Mouse (Mus musculus) liver, embryonic 13.5 days (tissue): ENCODE measurements at regions not wholly inside any gene's neighbourhood (a gene's known extent, or its start where the extent isn't known, plus 50 kb on each side); places are given as distances from the start of the nearest gene placed in this dataset.

Source experiments
- ATAC-seq: fragments of 200-750 bp; cut with Nextera tagmentation; 2 replicates; pipeline ENCODE4 v1.8.0; 2017; ENCODE audit warnings: low read depth, mild to moderate bottlenecking, moderate number of reproducible peaks, moderate library complexity
- DNase-seq: peaks from one replicate; pipeline ENCODE4 v3.0.0; 2022
- H3K27ac ChIP-seq: fragments of 300-500 bp; sonication (generic); 2 replicates; pipeline ENCODE4 v1.5.1; 2015; ENCODE audit warnings: moderate library complexity, mild to moderate bottlenecking, inconsistent platforms
- H3K27me3 ChIP-seq: fragments of 300-500 bp; sonication (generic); 2 replicates; pipeline ENCODE4 v1.6.1; 2015; ENCODE audit warnings: mild to moderate bottlenecking, inconsistent platforms
- H3K36me3 ChIP-seq: fragments of 300-500 bp; sonication (generic); 2 replicates; pipeline ENCODE4 v1.6.1; 2015; ENCODE audit warnings: mild to moderate bottlenecking, inconsistent platforms
- H3K4me1 ChIP-seq: fragments of 300-500 bp; sonication (generic); replicated peaks from 2 replicates; pipeline ENCODE4 v1.6.1; 2015; ENCODE audit warnings: inconsistent platforms
- H3K4me2 ChIP-seq: fragments of 300-500 bp; sonication (generic); 2 replicates; pipeline ENCODE4 v1.6.1; 2015; ENCODE audit warnings: inconsistent platforms, mild to moderate bottlenecking, moderate library complexity
- H3K4me3 ChIP-seq: fragments of 300-500 bp; sonication (generic); replicated peaks from 2 replicates; pipeline ENCODE4 v1.5.1; 2015; ENCODE audit warnings: mild to moderate bottlenecking, inconsistent platforms
- H3K9ac ChIP-seq: fragments of 300-500 bp; sonication (generic); 2 replicates; pipeline ENCODE4 v1.6.1; 2015; ENCODE audit warnings: mild to moderate bottlenecking, inconsistent platforms
- H3K9me3 ChIP-seq: fragments of 300-500 bp; sonication (generic); replicated peaks from 2 replicates; pipeline ENCODE4 v1.6.1; 2016; ENCODE audit warnings: inconsistent platforms
- WGBS: fragments of 180-500 bp; shearing (Covaris S2); methylation state at CpG from one replicate; pipeline ENCODE4 v1.1.7; 2015; ENCODE audit not compliant: insufficient replicate concordance; 5-methylcytosine and 5-hydroxymethylcytosine counted together

DNA sequence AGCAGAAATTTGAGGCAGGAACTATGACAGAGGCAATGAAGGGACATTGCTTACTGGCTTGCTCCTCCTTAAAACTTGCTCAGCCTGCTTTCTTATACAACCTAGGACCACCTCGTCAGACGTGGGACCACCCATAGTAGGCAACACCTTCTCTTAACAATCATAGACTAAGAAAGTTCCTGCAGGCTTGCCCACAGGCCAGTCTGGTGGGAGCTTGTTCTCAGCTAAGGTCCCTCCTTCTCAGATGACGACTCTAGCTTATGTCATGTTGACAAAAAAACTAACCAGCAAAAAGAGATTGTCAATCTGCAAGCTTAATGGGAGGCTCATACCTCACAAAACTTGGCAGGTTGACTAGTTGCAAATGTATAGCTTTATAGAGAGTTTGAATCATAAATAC lies 56.5 kb upstream of the Lsm6 start:
- H3K27me3 ChIP-seq, result no peaks in the 10 kb centered on the region

DNA sequence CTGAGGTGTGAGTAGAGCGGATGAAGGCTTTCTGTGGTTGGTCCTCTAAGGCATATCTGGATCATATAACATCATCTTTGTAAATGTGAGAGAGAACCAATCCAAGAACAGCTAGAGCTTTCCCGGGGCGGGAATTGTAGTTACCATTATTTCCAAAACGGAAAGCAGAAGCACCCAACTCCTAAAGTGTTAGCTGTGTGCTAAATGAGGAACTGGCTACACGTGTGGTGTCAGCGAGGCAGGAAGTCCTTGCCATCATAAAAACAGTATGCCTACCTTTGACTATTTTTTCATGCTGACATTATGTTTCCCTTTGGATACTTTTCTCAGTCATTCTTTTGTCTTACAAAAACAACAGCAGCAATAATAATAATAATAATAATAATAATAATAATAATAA lies 68.8 kb upstream of the Lsm6 start:
- H3K9ac ChIP-seq, result no peak overlapping the region
- no peak overlapping the region for H3K4me3 ChIP-seq
- ATAC-seq (no peak), DNase-seq (no peak)
- no peak overlapping the region for H3K27ac ChIP-seq
- H3K4me1 ChIP-seq, result no peaks in the 10 kb centered on the region
- H3K9me3 ChIP-seq, result no peaks in the 10 kb centered on the region
- no peaks in the 10 kb centered on the region for H3K36me3 ChIP-seq
- H3K4me2 ChIP-seq, result no peak overlapping the region
- 31% methylated on average over 6 of the region's 6 CpGs for WGBS
- H3K27me3 ChIP-seq, result no peaks in the 10 kb centered on the region

More for the DNA sequence above, 56.5 kb upstream of the Lsm6 start:
- WGBS, result 50% methylated on average over 3 of the region's 3 CpGs
- Histone ChIP-seq H3K27ac (no peak overlapping the region), H3K4me1 (no peaks in the 10 kb centered on the region), H3K36me3 (no peaks in the 10 kb centered on the region), H3K4me3 (no peak overlapping the region), H3K4me2 (no peak overlapping the region), H3K9me3 (no peaks in the 10 kb centered on the region), H3K9ac (no peak overlapping the region)
- DNase-seq, result no peak
- no peak for ATAC-seq

DNA sequence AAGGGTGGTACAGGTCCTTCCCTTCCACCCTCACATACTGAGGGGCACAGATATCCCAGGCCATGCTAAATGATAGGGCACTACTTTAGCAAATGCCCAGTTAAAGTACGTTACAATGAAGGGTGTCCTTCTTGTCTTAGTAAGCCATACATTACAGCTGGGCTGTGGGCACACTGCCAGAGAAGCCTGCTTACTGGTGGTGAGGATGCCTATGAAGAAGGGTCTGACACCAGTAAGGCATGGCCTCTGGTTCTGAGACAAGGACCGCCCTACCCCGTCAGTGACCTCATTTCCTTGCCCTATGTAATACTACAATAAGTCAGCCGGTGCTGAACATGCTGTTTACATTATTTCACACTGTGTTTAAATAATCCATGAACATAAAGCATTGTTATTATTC lies 69.6 kb upstream of the Lsm6 start:
- WGBS, result 58% methylated on average over 4 of the region's 4 CpGs
- Histone ChIP-seq H3K4me1 (no peaks in the 10 kb centered on the region), H3K27ac (no peak overlapping the region), H3K4me2 (no peak overlapping the region), H3K9me3 (no peaks in the 10 kb centered on the region), H3K27me3 (no peaks in the 10 kb centered on the region), H3K4me3 (no peak overlapping the region), H3K9ac (no peak overlapping the region), H3K36me3 (no peaks in the 10 kb centered on the region)
- no peak for ATAC-seq
- DNase-seq, result no peak

DNA sequence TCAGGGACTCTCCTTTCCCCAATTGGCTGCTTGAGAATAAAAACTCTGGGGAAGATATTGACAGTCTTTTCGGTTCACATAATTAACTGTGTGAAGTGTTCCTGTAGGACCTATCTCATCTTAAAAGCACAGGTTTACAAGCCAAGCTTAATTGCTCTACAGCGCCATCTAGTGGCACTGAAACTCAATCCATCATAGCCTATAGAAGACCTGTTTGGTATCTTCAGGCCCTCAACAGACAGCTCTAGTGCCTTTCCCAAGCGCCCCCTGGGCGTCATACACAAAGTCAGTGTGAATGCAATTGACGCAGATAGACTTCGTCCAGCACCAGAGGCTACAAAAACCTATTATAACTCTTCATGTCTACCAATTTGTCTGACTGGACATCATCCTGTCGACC lies 78.9 kb upstream of the Lsm6 start:
- Histone ChIP-seq H3K4me3 (no peak overlapping the region), H3K4me1 (no peaks in the 10 kb centered on the region), H3K27ac (no peak overlapping the region), H3K27me3 (no peaks in the 10 kb centered on the region), H3K9ac (no peak overlapping the region), H3K4me2 (no peak overlapping the region), H3K36me3 (no peaks in the 10 kb centered on the region), H3K9me3 (no peaks in the 10 kb centered on the region)
- ATAC-seq, result no peak
- WGBS, result 25% methylated on average over 7 of the region's 7 CpGs
- DNase-seq, result peak; percentile 15

DNA sequence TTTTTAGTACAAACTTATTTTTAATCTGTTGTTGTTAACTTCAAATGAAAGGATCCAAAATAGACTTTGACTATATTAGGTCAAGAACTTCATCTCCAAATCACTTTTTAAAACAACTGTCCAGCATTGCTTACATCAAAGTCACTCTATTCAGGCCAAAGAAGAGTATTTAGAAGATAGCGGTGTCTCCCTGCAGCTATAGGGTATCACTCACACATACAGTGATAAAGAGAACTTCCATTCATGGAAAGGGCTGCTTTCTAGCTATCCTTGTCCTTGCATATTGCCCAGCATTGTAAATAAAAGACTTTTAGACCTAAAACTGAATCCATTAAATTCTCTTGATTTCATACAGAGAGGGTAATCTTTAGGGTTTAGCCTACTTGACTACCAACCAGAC lies 82.1 kb upstream of the Lsm6 start:
- DNase-seq (no peak), ATAC-seq (no peak)
- no peaks in the 10 kb centered on the region for H3K36me3 ChIP-seq
- H3K27me3 ChIP-seq, result no peaks in the 10 kb centered on the region
- no peak overlapping the region for H3K9ac ChIP-seq
- 83% methylated on average over 1 of the region's 1 CpGs for WGBS
- no peak overlapping the region for H3K4me2 ChIP-seq
- H3K27ac ChIP-seq, result no peak overlapping the region
- H3K4me1 ChIP-seq, result no peaks in the 10 kb centered on the region
- H3K4me3 ChIP-seq, result no peak overlapping the region
- H3K9me3 ChIP-seq, result no peaks in the 10 kb centered on the region

DNA sequence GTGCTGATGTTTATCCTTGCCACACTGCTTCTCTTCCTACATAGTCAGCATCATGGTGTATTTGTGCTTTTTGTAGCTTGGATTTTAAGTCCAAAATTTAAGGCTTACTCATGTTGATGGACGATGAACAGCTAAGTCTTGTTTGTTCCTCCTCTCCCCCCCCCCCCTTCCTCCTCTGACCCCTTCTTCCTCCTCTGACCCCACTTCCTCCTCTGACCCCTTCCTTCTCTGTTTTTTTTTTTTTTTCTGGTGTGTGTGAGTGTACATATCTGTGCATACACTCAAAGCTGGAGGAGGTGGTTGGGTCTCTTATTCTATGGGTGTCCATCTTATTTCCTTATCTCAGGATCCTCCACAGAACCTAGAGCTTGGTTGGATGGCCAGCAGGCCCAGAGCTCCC lies 87.0 kb upstream of the Lsm6 start:
- Histone ChIP-seq H3K9ac (no peak overlapping the region), H3K4me3 (no peak overlapping the region), H3K9me3 (no peaks in the 10 kb centered on the region), H3K36me3 (no peaks in the 10 kb centered on the region), H3K27me3 (no peaks in the 10 kb centered on the region), H3K27ac (no peak overlapping the region), H3K4me1 (no peaks in the 10 kb centered on the region), H3K4me2 (no peak overlapping the region)
- 8% methylated on average over 1 of the region's 1 CpGs for WGBS
- ATAC-seq (no peak), DNase-seq (no peak)

DNA sequence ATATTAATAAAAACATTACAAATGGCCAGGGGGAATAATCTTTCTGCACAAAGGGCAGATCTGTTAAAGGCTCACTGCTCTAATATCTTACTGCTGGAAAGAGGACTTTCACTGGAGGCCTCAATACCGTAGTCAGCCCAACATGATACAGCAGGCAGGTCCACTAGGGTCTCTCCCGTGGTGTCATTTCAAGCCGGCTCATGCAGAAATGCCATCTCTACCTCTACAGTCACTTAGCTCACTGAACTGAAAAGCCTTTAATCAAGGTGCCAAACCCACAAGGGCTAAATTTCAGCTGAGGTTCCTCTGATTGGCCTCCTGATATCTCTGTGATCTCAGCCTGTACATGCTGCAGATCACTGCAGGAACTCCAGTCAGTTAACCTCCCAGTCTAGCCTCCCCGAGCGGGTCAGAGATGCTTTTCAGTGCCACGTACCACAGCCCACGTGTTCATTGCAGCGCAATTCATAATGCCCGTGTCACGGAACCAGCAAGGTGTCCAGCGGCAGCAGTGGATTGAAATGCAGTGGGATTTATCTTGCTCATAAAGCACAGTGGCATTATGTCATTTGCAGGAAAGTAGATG lies 90.4 kb upstream of the Lsm6 start:
- Histone ChIP-seq H3K4me1 (no peaks in the 10 kb centered on the region), H3K27me3 (no peaks in the 10 kb centered on the region), H3K4me3 (no peak overlapping the region), H3K9me3 (no peaks in the 10 kb centered on the region), H3K4me2 (no peak overlapping the region), H3K9ac (no peak overlapping the region), H3K36me3 (no peaks in the 10 kb centered on the region), H3K27ac (no peak overlapping the region)
- ATAC-seq, result no peak
- DNase-seq, result no peak
- 74% methylated on average over 11 of the region's 11 CpGs for WGBS

DNA sequence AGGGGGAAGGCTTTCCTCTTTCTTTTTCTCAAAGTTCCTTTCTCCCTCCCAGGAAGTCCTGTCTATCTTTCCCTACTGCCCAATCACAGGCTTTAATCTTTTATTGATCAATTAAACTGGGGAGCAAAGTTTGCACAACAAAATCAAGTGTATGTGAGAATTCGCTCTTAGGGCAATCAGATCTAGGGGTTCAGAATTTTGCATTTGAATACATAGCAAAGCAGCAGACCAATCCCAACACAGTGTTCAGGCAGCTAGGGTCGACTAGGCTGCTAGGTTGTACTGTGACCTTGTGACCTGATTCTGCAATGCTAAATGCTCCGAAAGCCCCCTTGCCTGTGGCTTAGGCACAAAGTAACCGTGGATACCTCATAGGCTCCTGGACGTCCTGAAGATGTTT lies 91.5 kb upstream of the Lsm6 start:
- Histone ChIP-seq H3K4me2 (no peak overlapping the region), H3K4me3 (no peak overlapping the region), H3K36me3 (no peaks in the 10 kb centered on the region), H3K9me3 (no peaks in the 10 kb centered on the region), H3K9ac (no peak overlapping the region), H3K4me1 (no peaks in the 10 kb centered on the region), H3K27me3 (no peaks in the 10 kb centered on the region), H3K27ac (no peak overlapping the region)
- DNase-seq, result no peak
- no peak for ATAC-seq
- WGBS, result 53% methylated on average over 5 of the region's 5 CpGs

DNA sequence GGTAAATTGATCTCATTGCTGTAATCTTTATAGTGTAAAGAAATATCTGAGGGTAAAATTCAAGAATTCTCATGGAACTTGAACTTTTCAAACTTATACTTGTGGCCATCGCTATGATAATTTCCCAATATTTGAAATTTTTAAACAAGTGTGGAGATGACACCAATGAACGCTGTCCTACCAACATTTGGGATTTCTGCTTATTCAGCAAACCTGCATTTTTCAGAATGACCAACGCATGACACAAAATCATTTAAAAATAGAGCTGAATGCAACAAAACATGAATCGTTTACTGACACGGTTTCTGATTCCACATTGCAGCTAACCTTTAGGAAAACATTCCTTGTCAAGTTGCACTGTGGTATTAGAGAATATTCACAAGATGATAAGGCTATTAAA lies 92.9 kb upstream of the Lsm6 start:
- no peak overlapping the region for H3K9ac ChIP-seq
- H3K4me1 ChIP-seq, result no peaks in the 10 kb centered on the region
- no peak overlapping the region for H3K4me2 ChIP-seq
- H3K27ac ChIP-seq, result no peak overlapping the region
- no peak overlapping the region for H3K4me3 ChIP-seq
- ATAC-seq (no peak), DNase-seq (no peak)
- no peaks in the 10 kb centered on the region for H3K27me3 ChIP-seq
- no peaks in the 10 kb centered on the region for H3K9me3 ChIP-seq
- whole genome bisulfite sequencing, result 75% methylated on average over 5 of the region's 5 CpGs
- no peaks in the 10 kb centered on the region for H3K36me3 ChIP-seq

DNA sequence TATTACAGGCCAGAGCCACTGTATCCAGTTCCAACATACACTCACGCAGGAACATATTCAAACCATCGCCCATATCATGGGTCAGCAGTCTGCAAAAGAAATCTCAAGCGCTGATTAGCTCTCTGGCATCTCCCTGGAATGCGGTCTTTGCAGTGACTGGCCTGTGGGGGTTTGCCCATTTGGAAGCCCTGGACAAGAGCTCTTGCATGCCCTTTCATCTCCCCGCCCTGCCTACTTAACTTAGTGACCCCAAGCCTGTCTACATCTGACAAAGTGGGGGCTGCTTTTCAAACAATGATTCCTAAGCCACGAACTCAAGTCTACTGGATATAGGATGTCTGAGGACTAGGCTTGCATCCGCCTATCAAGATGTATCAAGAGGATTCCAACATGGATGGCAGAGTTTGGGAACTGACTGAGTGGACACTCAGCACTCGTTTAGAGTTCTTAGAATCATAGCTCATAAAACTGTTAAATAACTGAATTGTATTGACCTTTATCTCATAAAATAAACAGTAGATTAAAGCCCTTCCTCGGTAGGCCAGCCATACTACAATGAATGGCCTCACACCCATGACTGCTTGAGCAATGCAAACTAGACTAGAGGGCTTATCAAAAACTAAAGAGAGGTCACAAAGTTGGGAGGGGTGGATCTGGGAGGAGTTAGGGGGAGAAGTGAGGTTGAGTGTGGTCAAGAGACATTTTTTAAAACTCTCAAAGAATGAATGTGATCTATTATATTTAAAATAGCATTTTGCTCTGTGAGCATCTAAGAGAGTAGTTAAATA lies 97.4 kb upstream of the Zfp827 start:
- Histone ChIP-seq H3K36me3 (no peaks in the 10 kb centered on the region), H3K4me2 (no peak overlapping the region), H3K4me1 (no peaks in the 10 kb centered on the region), H3K9me3 (no peaks in the 10 kb centered on the region), H3K27me3 (no peaks in the 10 kb centered on the region), H3K4me3 (no peak overlapping the region), H3K27ac (no peak overlapping the region), H3K9ac (no peak overlapping the region)
- 62% methylated on average over 9 of the region's 9 CpGs for WGBS
- DNase-seq, result no peak
- no peak for ATAC-seq

DNA sequence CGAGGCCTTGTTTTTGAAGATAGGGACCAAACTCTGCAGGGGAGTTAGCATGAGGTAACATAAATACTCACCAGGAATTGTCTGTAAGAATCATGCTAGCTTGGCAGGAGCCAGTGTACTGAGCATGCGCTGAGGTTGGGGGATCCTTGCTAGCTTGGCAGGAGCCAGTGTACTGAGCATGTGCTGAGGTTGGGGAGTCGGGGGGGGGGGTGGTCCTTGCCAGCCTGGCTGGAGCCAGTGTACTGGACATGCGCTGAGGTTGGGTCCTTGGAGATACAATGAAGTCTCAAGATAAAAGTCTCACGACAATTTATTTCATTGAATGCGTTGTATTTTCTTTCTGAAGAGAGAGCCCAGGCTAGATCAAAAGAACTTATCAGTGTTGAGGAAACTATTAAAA lies 96.2 kb upstream of the Zfp827 start:
- ATAC-seq, result no peak
- H3K36me3 ChIP-seq, result no peaks in the 10 kb centered on the region

DNA sequence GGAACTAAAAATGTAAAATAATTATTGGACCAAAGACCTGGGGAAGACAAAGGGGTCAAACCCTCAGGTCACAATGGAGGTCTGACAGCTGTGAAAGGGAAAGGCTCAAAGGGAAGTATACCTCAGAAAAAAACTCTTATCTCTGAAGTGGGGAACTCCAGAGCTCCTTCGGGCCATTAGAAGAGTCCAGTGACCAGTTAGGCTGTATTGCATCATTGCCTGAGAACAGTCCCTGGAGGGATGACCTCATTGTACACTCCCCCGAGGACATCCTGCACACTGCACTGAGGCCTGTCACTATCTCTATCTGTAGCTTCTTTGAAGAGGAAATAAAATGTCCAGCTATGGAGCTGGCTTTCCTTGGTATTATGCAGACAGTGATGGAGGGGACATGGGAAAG lies 88.2 kb upstream of the Zfp827 start:
- ATAC-seq (no peak), DNase-seq (no peak)
- no peaks in the 10 kb centered on the region for H3K36me3 ChIP-seq
- no peaks in the 10 kb centered on the region for H3K9me3 ChIP-seq
- H3K27ac ChIP-seq, result no peak overlapping the region
- 20% methylated on average over 2 of the region's 2 CpGs for WGBS
- H3K4me2 ChIP-seq, result no peak overlapping the region
- no peak overlapping the region for H3K4me3 ChIP-seq
- H3K9ac ChIP-seq, result no peak overlapping the region
- no peaks in the 10 kb centered on the region for H3K4me1 ChIP-seq
- no peaks in the 10 kb centered on the region for H3K27me3 ChIP-seq

More for the DNA sequence above, 96.2 kb upstream of the Zfp827 start:
- Histone ChIP-seq H3K9me3 (no peaks in the 10 kb centered on the region), H3K4me2 (no peak overlapping the region), H3K27me3 (no peaks in the 10 kb centered on the region), H3K9ac (no peak overlapping the region), H3K27ac (no peak overlapping the region), H3K4me1 (no peaks in the 10 kb centered on the region), H3K4me3 (no peak overlapping the region)
- WGBS, result 68% methylated on average over 6 of the region's 6 CpGs
- no peak for DNase-seq
